Mouse (Mus musculus): ENCODE results near the gene Phka1. TPM values are rescaled to one million over a fixed set of nuclear protein-coding genes. Genes with fewer than 3 reads are reported as not detected.

Phka1 gene
- total RNA-seq, 4 experiments from 2014 or later, result 533 to 733 (median 615) TPM

- no peak for DNase-seq (ENCODE audit: low spot score in 2 of 2)
Observed at GRCm38 (mm10) chrX:102475555-102475954, 168.5 kb downstream of the Phka1 start.

Other genes with a start within 250 kb of the Phka1 start
- gene Hdac8, start 138.9 kb downstream of the Phka1 start, total RNA-seq (2022), result 1 to 10 TPM; 3.7 to 5.8 (median 4.5) TPM
- gene Gm3880, start 42.7 kb upstream of the Phka1 start, total RNA-seq (2022), result not detected
- not detected for gene Gm9112, start 63.4 kb upstream of the Phka1 start, total RNA-seq (2022)
- not detected for gene Dmrtc1b, start 63.6 kb upstream of the Phka1 start, total RNA-seq (2022)
- not detected for gene Dmrtc1c1, start 158.7 kb upstream of the Phka1 start, total RNA-seq (2022)
- gene Dmrtc1c2, start 210.4 kb upstream of the Phka1 start, total RNA-seq (2022), result not detected
- gene 1700031F05Rik, start 223.7 kb upstream of the Phka1 start, total RNA-seq (2022), result not detected

Data from gastrocnemius, adult 8-10 months (tissue).